Mouse (Mus musculus) mouse trophoblast stem cell (cell line): ENCODE results near the gene Wnk1.

Experiments used
- in situ Hi-C, 2 experiments: fragments of 300-500 bp; cut with MseI, MboI; formaldehyde crosslinking; loops; 2 replicates in 1 of 2; 3 replicates in 1 of 2; pipeline ENCODE4 v1.15.1; 2025

Gene Wnk1

DNA sequence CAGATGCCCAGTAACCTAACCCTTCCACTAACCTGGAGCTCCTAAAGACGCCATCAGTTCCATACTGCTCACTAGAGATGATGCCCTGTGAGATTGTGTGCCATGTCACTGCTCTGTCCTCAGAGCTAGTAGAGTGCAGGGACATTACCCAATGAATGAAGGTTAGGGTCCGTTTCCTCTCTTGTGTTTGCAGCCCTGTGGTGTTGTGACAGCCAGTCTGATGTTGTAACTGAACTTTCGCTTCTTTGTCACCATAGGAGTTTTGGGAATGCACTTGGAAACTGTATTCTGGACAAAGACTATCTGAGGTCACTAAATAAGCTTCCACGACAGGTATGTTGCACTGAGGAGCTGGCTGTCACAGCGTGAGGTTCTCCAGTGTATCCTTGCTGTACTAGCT, 122.8 kb downstream of the Wnk1 start:
- in situ Hi-C loops: loop anchor here in 1 of 2 experiments (25.0 kb wide), 1 partner anchor 428 kb away; the partner anchor contains the start of gene Fbxl14

DNA sequence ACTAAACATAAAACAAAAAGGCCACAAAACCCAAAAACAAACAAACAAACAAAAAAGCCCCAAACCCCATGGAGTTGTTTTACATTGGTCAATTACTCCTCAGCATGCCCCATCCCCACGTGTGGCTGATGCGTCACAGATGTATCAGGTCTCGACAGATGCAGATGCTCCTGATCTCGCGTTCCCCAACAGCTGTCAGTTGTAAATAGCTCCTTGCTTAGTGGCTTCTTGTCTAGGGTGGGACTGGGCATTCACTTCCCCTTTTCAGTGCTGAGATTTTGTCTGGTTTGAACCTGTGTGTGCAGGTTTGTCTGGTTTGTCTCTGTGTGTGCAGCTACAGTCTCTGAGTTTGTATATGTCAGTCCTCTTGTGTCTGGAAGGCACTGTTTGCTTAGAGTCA, 126.4 kb downstream of the Wnk1 start:
- in situ Hi-C loops: loop anchor here in 1 of 2 experiments (25.0 kb wide), 1 partner anchor 425 kb away; the partner anchor contains the start of gene Fbxl14

DNA sequence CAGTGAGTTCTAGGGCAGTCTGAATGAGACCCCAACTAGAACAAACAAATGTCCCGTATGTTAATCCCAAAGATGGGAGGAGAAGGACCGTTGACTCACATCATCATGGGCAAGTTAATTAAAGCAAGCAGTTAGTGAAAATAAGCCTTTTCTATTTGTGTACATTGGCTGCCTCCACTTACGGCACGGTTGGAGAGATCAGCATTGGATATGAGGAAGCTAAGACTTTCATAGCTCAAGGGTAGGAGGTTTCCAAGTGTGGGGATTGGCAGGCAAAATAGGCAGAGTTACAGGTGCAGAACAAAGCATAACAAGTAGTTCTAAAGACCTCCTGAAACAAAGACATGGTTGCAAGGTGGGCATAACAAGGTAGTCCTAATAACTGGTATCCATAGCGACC, 133.0 kb downstream of the Wnk1 start:
- in situ Hi-C loops: loop anchor here in 1 of 2 experiments (25.0 kb wide), 1 partner anchor 418 kb away; the partner anchor contains the start of gene Fbxl14

DNA sequence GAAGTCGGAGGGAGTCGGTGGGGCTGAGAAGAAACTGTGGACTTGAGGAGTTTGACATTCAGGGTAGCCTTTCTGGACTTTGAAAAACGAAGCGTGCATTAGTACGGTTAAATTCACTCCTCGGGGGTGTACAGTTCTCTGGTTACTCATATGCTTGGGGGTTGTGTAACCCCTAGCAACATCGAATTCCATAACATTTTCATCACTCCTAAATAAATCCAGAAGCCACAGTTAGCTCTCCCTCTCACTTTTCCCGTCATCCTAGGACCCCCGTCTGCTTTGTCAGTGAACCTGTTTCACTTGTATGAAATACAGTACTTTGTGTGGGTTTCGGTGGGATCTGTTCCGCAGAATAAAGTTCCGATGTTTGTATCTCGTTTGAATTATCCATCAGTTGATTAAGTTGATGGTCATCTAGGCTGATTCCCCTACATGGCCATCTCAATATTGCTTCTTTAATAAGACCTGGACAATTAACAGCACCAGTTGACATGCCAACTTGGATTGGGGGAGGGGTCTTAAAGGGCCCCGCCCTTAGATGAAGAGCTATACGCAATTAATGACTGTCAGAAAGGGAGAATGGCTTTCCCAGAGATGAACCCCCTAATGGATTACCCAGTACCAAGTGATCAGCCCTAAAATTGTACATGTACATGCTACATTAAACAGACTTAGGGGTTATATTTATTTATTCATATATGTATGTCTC, 135.2 kb downstream of the Wnk1 start:
- in situ Hi-C loops: loop anchor here in 1 of 2 experiments (25.0 kb wide), 1 partner anchor 416 kb away; the partner anchor contains the start of gene Fbxl14

DNA sequence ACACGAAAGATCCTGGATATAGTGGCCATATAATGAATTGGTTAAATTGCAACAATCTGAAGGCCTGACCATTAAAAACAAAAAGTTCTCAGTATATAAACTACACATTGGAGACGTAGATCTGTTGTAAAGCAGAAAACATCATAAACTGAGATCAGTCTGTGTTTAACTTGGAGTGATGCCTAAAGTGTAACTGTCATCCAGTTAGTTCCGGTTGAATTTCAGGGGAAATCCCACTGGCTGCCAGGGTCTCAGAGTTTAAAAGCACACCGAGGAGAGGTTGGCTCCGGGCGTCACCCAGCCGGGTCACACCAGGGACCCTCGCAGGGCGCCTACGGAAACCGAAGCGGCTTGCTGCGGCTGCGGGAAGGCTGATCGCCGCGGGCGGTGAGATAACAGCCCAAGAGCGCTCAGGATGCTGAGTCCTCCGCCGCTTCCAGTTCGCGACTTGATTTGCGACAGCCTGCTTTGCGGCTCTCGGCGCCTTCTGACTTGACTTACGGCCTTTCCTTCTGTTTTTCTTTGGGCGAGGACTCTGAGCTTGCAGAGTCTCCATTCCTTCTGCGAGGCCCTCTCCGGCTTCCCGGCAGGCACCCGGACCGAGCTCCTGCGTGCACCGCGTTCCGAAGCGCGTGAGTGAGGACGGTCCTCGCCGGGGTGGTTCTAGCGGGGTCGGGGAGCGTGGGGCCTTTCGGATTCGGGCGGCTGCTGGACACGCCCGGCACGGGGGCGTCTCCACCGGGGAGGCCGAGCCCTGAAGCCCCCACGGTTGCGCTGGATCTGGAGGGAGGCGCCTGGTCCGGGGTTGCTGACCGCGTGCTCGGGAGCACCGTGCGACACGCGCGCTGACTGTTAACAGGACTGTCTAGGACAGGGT, 136.0 kb downstream of the Wnk1 start, which contains the start of gene Rad52:
TSS of gene Rad52 (plus strand) at position 495 of the 877 bp plus-strand sequence.
- in situ Hi-C loops: loop anchor here in 1 of 2 experiments (25.0 kb wide), 1 partner anchor 415 kb away; the partner anchor contains the start of gene Fbxl14

DNA sequence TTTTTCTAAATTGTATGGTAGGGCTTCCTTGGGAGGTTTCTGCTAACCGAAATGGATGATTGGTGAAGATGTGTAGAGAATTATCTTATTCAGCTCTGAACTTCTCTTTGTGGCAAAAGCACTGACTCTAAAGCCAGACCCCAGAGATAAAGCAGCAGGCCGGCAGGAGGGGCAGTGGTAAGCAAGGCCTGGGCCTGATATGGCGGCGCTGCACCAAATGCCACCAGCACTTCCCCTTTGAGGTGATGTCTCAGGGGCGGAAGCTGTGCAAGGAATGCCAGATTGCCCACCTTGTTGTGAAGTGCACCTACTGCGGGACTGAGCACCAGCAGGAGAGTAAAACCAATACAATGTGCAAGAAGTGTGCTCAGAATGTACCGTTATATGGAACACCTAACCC, 145.8 kb downstream of the Wnk1 start:
- in situ Hi-C loops: no loop called here

DNA sequence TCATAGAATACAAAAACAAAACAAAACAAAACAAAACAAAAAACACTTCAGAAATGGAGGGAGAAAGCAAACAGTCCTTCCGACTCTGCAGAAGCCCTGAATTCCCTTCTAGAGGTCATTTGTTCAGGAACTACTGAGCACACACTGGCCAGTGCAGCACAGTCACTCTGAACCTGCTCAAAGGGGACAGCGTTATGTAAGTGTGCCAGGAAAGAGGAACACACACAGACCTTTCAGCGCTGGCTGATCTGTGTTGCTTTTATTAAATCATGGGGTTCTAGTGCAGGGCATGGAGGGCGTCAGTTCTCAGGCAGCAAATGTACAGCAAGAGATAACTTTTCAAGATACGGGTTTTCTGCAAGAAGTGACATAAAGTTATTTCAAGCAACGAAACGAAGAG, 155.3 kb downstream of the Wnk1 start:
- in situ Hi-C loops: no loop called here
